Mouse (Mus musculus): ENCODE measurements around the gene Ehmt1. TPM values are rescaled to one million over a fixed set of nuclear protein-coding genes. Genes with fewer than 3 reads are reported as not detected.
A peak's percentile ranks its signal among the peaks of the same experiment; 100 is the strongest.

Ehmt1 gene
- polyA plus RNA-seq, 1 experiment from 2014 or later: 96.5 TPM

- DNase-seq (ENCODE audit: low spot score, missing footprints): no peak
- peaks cover 8% of the 10 kb centered on the region for H3K4me1 ChIP-seq (ENCODE audit: control insufficient read depth, insufficient read depth, low read length)
- no peak overlapping the region for H3K4me3 ChIP-seq (ENCODE audit: low read depth, low read length)
- H3K4me2 ChIP-seq: no peak overlapping the region
- no peaks in the 10 kb centered on the region for H3K36me3 ChIP-seq (ENCODE audit: control insufficient read depth, insufficient read depth, low read length)
- no peak for ATAC-seq (ENCODE audit: low FRiP score)
- H3K9ac ChIP-seq (ENCODE audit: low read length): no peak overlapping the region
- 95% methylated on average over 5 of the region's 5 CpGs for WGBS
- no peaks in the 10 kb centered on the region for H3K27me3 ChIP-seq (ENCODE audit: control insufficient read depth, insufficient read depth, low read length)
- H3K27ac ChIP-seq (ENCODE audit: low read depth, low read length): no peak overlapping the region
- H3K9me3 ChIP-seq (ENCODE audit: control insufficient read depth, low read length): no peaks in the 10 kb centered on the region
Observed at GRCm38 (mm10) chr2:24901055-24901454, 18.4 kb downstream of the Ehmt1 start.

GRCm38 (mm10) chr2:24899292-24899691 lies 20.1 kb downstream of the Ehmt1 start:
- Histone ChIP-seq H3K9ac (ENCODE audit: low read length) (no peak overlapping the region), H3K4me3 (ENCODE audit: low read depth, low read length) (no peak overlapping the region), H3K27me3 (ENCODE audit: control insufficient read depth, insufficient read depth, low read length) (no peaks in the 10 kb centered on the region), H3K27ac (ENCODE audit: low read depth, low read length) (no peak overlapping the region), H3K4me1 (ENCODE audit: control insufficient read depth, insufficient read depth, low read length) (no peaks in the 10 kb centered on the region), H3K4me2 (no peak overlapping the region), H3K9me3 (ENCODE audit: control insufficient read depth, low read length) (no peaks in the 10 kb centered on the region), H3K36me3 (ENCODE audit: control insufficient read depth, insufficient read depth, low read length) (no peaks in the 10 kb centered on the region)
- no peak for ATAC-seq (ENCODE audit: low FRiP score)
- WGBS: 92% methylated on average over 2 of the region's 2 CpGs
- DNase-seq (ENCODE audit: low spot score, missing footprints): peak; percentile 35

- DNase-seq (ENCODE audit: low spot score, missing footprints) (no peak), ATAC-seq (ENCODE audit: low FRiP score) (no peak)
- H3K27me3 ChIP-seq (ENCODE audit: control insufficient read depth, insufficient read depth, low read length): no peaks in the 10 kb centered on the region
- no peaks in the 10 kb centered on the region for H3K9me3 ChIP-seq (ENCODE audit: control insufficient read depth, low read length)
- H3K9ac ChIP-seq (ENCODE audit: low read length): no peak overlapping the region
- H3K4me2 ChIP-seq: no peak overlapping the region
- no peak overlapping the region for H3K27ac ChIP-seq (ENCODE audit: low read depth, low read length)
- no peaks in the 10 kb centered on the region for H3K4me1 ChIP-seq (ENCODE audit: control insufficient read depth, insufficient read depth, low read length)
- H3K36me3 ChIP-seq (ENCODE audit: control insufficient read depth, insufficient read depth, low read length): no peaks in the 10 kb centered on the region
- no peak overlapping the region for H3K4me3 ChIP-seq (ENCODE audit: low read depth, low read length)
- WGBS: 94% methylated on average over 4 of the region's 4 CpGs
Observed at GRCm38 (mm10) chr2:24896761-24897160, 22.7 kb downstream of the Ehmt1 start.

GRCm38 (mm10) chr2:24894211-24894610 lies 25.2 kb downstream of the Ehmt1 start:
- H3K4me1 ChIP-seq (ENCODE audit: control insufficient read depth, insufficient read depth, low read length): no peaks in the 10 kb centered on the region
- H3K9me3 ChIP-seq (ENCODE audit: control insufficient read depth, low read length): no peaks in the 10 kb centered on the region
- 100% methylated on average over 1 of the region's 1 CpGs for WGBS
- no peak overlapping the region for H3K27ac ChIP-seq (ENCODE audit: low read depth, low read length)
- no peak overlapping the region for H3K4me3 ChIP-seq (ENCODE audit: low read depth, low read length)
- H3K9ac ChIP-seq (ENCODE audit: low read length): no peak overlapping the region
- no peaks in the 10 kb centered on the region for H3K36me3 ChIP-seq (ENCODE audit: control insufficient read depth, insufficient read depth, low read length)
- ATAC-seq (ENCODE audit: low FRiP score): no peak
- no peak overlapping the region for H3K4me2 ChIP-seq
- DNase-seq (ENCODE audit: low spot score, missing footprints): no peak
- no peaks in the 10 kb centered on the region for H3K27me3 ChIP-seq (ENCODE audit: control insufficient read depth, insufficient read depth, low read length)

GRCm38 (mm10) chr2:24892318-24892717 lies 27.1 kb downstream of the Ehmt1 start:
- Histone ChIP-seq H3K9ac (ENCODE audit: low read length) (no peak overlapping the region), H3K9me3 (ENCODE audit: control insufficient read depth, low read length) (no peaks in the 10 kb centered on the region), H3K4me3 (ENCODE audit: low read depth, low read length) (no peak overlapping the region), H3K27ac (ENCODE audit: low read depth, low read length) (no peak overlapping the region), H3K36me3 (ENCODE audit: control insufficient read depth, insufficient read depth, low read length) (no peaks in the 10 kb centered on the region), H3K27me3 (ENCODE audit: control insufficient read depth, insufficient read depth, low read length) (no peaks in the 10 kb centered on the region), H3K4me1 (ENCODE audit: control insufficient read depth, insufficient read depth, low read length) (no peaks in the 10 kb centered on the region), H3K4me2 (no peak overlapping the region)
- no peak for ATAC-seq (ENCODE audit: low FRiP score)
- 94% methylated on average over 5 of the region's 5 CpGs for WGBS
- DNase-seq (ENCODE audit: low spot score, missing footprints): no peak

- Histone ChIP-seq H3K4me3 (ENCODE audit: low read depth, low read length) (no peak overlapping the region), H3K9ac (ENCODE audit: low read length) (no peak overlapping the region), H3K9me3 (ENCODE audit: control insufficient read depth, low read length) (no peaks in the 10 kb centered on the region), H3K36me3 (ENCODE audit: control insufficient read depth, insufficient read depth, low read length) (no peaks in the 10 kb centered on the region), H3K4me1 (ENCODE audit: control insufficient read depth, insufficient read depth, low read length) (no peaks in the 10 kb centered on the region), H3K27ac (ENCODE audit: low read depth, low read length) (no peak overlapping the region), H3K27me3 (ENCODE audit: control insufficient read depth, insufficient read depth, low read length) (no peaks in the 10 kb centered on the region), H3K4me2 (no peak overlapping the region)
- DNase-seq (ENCODE audit: low spot score, missing footprints) (peak; percentile 68), ATAC-seq (ENCODE audit: low FRiP score) (no peak)
- WGBS: 79% methylated on average over 6 of the region's 6 CpGs
Observed at GRCm38 (mm10) chr2:24890541-24891447, 28.6 kb downstream of the Ehmt1 start.

GRCm38 (mm10) chr2:24888895-24889294 lies 30.5 kb downstream of the Ehmt1 start:
- Histone ChIP-seq H3K36me3 (ENCODE audit: control insufficient read depth, insufficient read depth, low read length) (peaks cover 3% of the 10 kb centered on the region; the same call in 1 of the 2 replicates), H3K4me2 (no peak overlapping the region), H3K9ac (ENCODE audit: low read length) (no peak overlapping the region), H3K4me3 (ENCODE audit: low read depth, low read length) (no peak overlapping the region), H3K27ac (ENCODE audit: low read depth, low read length) (no peak overlapping the region), H3K27me3 (ENCODE audit: control insufficient read depth, insufficient read depth, low read length) (no peaks in the 10 kb centered on the region), H3K4me1 (ENCODE audit: control insufficient read depth, insufficient read depth, low read length) (no peaks in the 10 kb centered on the region), H3K9me3 (ENCODE audit: control insufficient read depth, low read length) (no peaks in the 10 kb centered on the region)
- peak; percentile 70 for DNase-seq (ENCODE audit: low spot score, missing footprints)
- no peak for ATAC-seq (ENCODE audit: low FRiP score)
- 92% methylated on average over 5 of the region's 5 CpGs for WGBS

GRCm38 (mm10) chr2:24880686-24881085 lies 38.7 kb downstream of the Ehmt1 start:
- WGBS: 91% methylated on average over 2 of the region's 2 CpGs

GRCm38 (mm10) chr2:24870952-24871351 lies 48.5 kb downstream of the Ehmt1 start:
- WGBS: 100% methylated on average over 1 of the region's 1 CpGs
- Histone ChIP-seq H3K9me3 (ENCODE audit: control insufficient read depth, low read length) (no peaks in the 10 kb centered on the region), H3K36me3 (ENCODE audit: control insufficient read depth, insufficient read depth, low read length) (peaks cover 3% of the 10 kb centered on the region; the same call in 1 of the 2 replicates), H3K4me2 (no peak overlapping the region), H3K27ac (ENCODE audit: low read depth, low read length) (no peak overlapping the region), H3K4me1 (ENCODE audit: control insufficient read depth, insufficient read depth, low read length) (no peaks in the 10 kb centered on the region), H3K9ac (ENCODE audit: low read length) (no peak overlapping the region), H3K4me3 (ENCODE audit: low read depth, low read length) (no peak overlapping the region), H3K27me3 (ENCODE audit: control insufficient read depth, insufficient read depth, low read length) (no peaks in the 10 kb centered on the region)
- no peak for ATAC-seq (ENCODE audit: low FRiP score)
- DNase-seq (ENCODE audit: low spot score, missing footprints): no peak

More at GRCm38 (mm10) chr2:24880686-24881085, 38.7 kb downstream of the Ehmt1 start:
- no peaks in the 10 kb centered on the region for H3K9me3 ChIP-seq (ENCODE audit: control insufficient read depth, low read length)
- H3K9ac ChIP-seq (ENCODE audit: low read length): no peak overlapping the region
- no peak for DNase-seq (ENCODE audit: low spot score, missing footprints)
- H3K27ac ChIP-seq (ENCODE audit: low read depth, low read length): no peak overlapping the region
- H3K36me3 ChIP-seq (ENCODE audit: control insufficient read depth, insufficient read depth, low read length): peaks cover 10% of the 10 kb centered on the region
- no peak for ATAC-seq (ENCODE audit: low FRiP score)
- no peak overlapping the region for H3K4me3 ChIP-seq (ENCODE audit: low read depth, low read length)
- H3K27me3 ChIP-seq (ENCODE audit: control insufficient read depth, insufficient read depth, low read length): no peaks in the 10 kb centered on the region
- H3K4me1 ChIP-seq (ENCODE audit: control insufficient read depth, insufficient read depth, low read length): no peaks in the 10 kb centered on the region
- no peak overlapping the region for H3K4me2 ChIP-seq

Measured in midbrain, embryonic 11.5 days (tissue).